Mouse (Mus musculus) heart, postnatal 0 days (tissue): ENCODE results near the gene Syndig1l. TPM values are rescaled to one million over a fixed set of nuclear protein-coding genes. Genes with fewer than 3 reads are reported as not detected.
A peak's percentile ranks its signal among the peaks of the same experiment; 100 is the strongest.

Experiments used
- ATAC-seq: fragments of 200-750 bp; cut with Nextera tagmentation; 2 replicates; pipeline ENCODE4 v1.8.0; 2017; ENCODE audit warnings: low read depth, moderate number of reproducible peaks, moderate library complexity; ENCODE audit not compliant: insufficient read depth
- DNase-seq: peaks from one replicate; pipeline ENCODE4 v3.0.0-alpha.2; 2016; ENCODE audit warnings: low spot score
- H3K27ac ChIP-seq: fragments of 300-500 bp; sonication (generic); 2 replicates; pipeline ENCODE4 v1.5.1; 2014; ENCODE audit warnings: low read depth, mild to moderate bottlenecking
- H3K27me3 ChIP-seq: fragments of 300-500 bp; sonication (generic); 2 replicates; pipeline ENCODE4 v1.6.1; 2014; ENCODE audit warnings: low read length, mixed read lengths; ENCODE audit not compliant: control insufficient read depth, insufficient read depth
- H3K36me3 ChIP-seq: fragments of 300-500 bp; sonication (generic); replicated peaks from 2 replicates; pipeline ENCODE4 v1.6.1; 2014; ENCODE audit warnings: low read length, mixed read lengths; ENCODE audit not compliant: control insufficient read depth, insufficient read depth
- H3K4me1 ChIP-seq: fragments of 300-500 bp; sonication (generic); 2 replicates; pipeline ENCODE4 v1.6.1; 2014; ENCODE audit warnings: antibody characterized with exemption; ENCODE audit not compliant: control insufficient read depth, insufficient read depth
- H3K4me2 ChIP-seq: fragments of 300-500 bp; sonication (generic); 2 replicates; pipeline ENCODE4 v1.6.1; 2014; ENCODE audit warnings: low read depth, mild to moderate bottlenecking, low read length, moderate library complexity
- H3K4me3 ChIP-seq: fragments of 300-500 bp; sonication (generic); 2 replicates; pipeline ENCODE4 v1.5.1; 2014; ENCODE audit warnings: low read depth, low read length
- H3K9ac ChIP-seq: fragments of 300-500 bp; sonication (generic); replicated peaks from 2 replicates; pipeline ENCODE4 v1.6.1; 2014; ENCODE audit warnings: low read depth, low read length, mixed read lengths
- H3K9me3 ChIP-seq: fragments of 300-500 bp; sonication (generic); replicated peaks from 2 replicates; pipeline ENCODE4 v1.6.1; 2016; ENCODE audit warnings: low read length; ENCODE audit not compliant: control insufficient read depth
- CTCF ChIP-seq: IDR thresholded peaks from 2 replicates; pipeline ENCODE4 v1.5.1; 2016; ENCODE audit warnings: antibody characterized with exemption, control low read depth, low read depth
- EP300 ChIP-seq: IDR thresholded peaks from 2 replicates; pipeline ENCODE4 v1.6.1; 2016; ENCODE audit warnings: antibody characterized with exemption, low read depth
- WGBS: fragments of 180-500 bp; shearing (Covaris S2); extraction: QIAGEN DNeasy Blood & Tissue Kit; methylation state at CpG from one replicate; pipeline ENCODE4 v1.1.7; 2014; 5-methylcytosine and 5-hydroxymethylcytosine counted together
- polyA plus RNA-seq: library from polyadenylated mRNA; unstranded; fragments of >200 nt; fragmentation: Nextera tagmentation; extraction: Ambion mirVana; gene quantifications from 2 replicates; pipeline ENCODE4 v1.2.1, GENCODE M21; 2015
- total RNA-seq: library from RNA; depleted of rRNA; stranded (reverse); fragments of >200 nt; gene quantifications from 2 replicates; pipeline ENCODE4 v1.2.3, GENCODE M21; 2014; ENCODE audit warnings: low replicate concordance

Syndig1l gene
- total and polyA plus RNA-seq, 2 experiments from 2014 or later, result not detected

- ATAC-seq, result no peak
- H3K4me2 ChIP-seq, result no peak overlapping the region
- H3K4me3 ChIP-seq, result no peak overlapping the region
Observed at GRCm38 (mm10) chr12:84671646-84672045, 27.0 kb downstream of the Syndig1l start.

GRCm38 (mm10) chr12:84670555-84670954, 28.1 kb downstream of the Syndig1l start:
- H3K27ac ChIP-seq, result no peak overlapping the region
- H3K9ac ChIP-seq, result no peak overlapping the region
- no peaks in the 10 kb centered on the region for H3K4me1 ChIP-seq
- DNase-seq (no peak), ATAC-seq (no peak)
- WGBS, result 86% methylated on average over 3 of the region's 3 CpGs
- H3K4me3 ChIP-seq, result no peak overlapping the region
- no peaks in the 10 kb centered on the region; the same call in 1 of the 2 replicates for H3K27me3 ChIP-seq
- TF ChIP-seq EP300, result no peak
- TF ChIP-seq CTCF, result no peak
- H3K9me3 ChIP-seq, result 0 out of 2 replicates have a peak, but pooled peaks cover 3% of the 10 kb centered on the region
- H3K36me3 ChIP-seq, result no peaks in the 10 kb centered on the region
- H3K4me2 ChIP-seq, result no peak overlapping the region

More at GRCm38 (mm10) chr12:84671646-84672045, 27.0 kb downstream of the Syndig1l start:
- WGBS, result 10% methylated on average over 10 of the region's 10 CpGs
- Histone ChIP-seq H3K9ac (no peak overlapping the region), H3K4me1 (no peaks in the 10 kb centered on the region), H3K9me3 (0 out of 2 replicates have a peak, but pooled peaks cover 3% of the 10 kb centered on the region), H3K27ac (no peak overlapping the region), H3K36me3 (no peaks in the 10 kb centered on the region), H3K27me3 (no peaks in the 10 kb centered on the region; the same call in 1 of the 2 replicates)
- no peak for DNase-seq
- TF ChIP-seq EP300 (no peak), CTCF (no peak)

- DNase-seq, result peak; percentile 9
- H3K4me3 ChIP-seq, result no peak overlapping the region
- H3K9me3 ChIP-seq, result no peaks in the 10 kb centered on the region
- H3K4me2 ChIP-seq, result no peak overlapping the region
- 8% methylated on average over 3 of the region's 3 CpGs for WGBS
- no peak overlapping the region for H3K27ac ChIP-seq
- no peak for ATAC-seq
- no peak overlapping the region for H3K9ac ChIP-seq
- no peaks in the 10 kb centered on the region for H3K4me1 ChIP-seq
- no peak for TF ChIP-seq EP300
- TF ChIP-seq CTCF, result peak; percentile 96
- H3K27me3 ChIP-seq, result peaks cover 17% of the 10 kb centered on the region; the same call in 1 of the 2 replicates
- H3K36me3 ChIP-seq, result no peaks in the 10 kb centered on the region
Observed at GRCm38 (mm10) chr12:84653912-84654311, 44.7 kb downstream of the Syndig1l start.

GRCm38 (mm10) chr12:84650234-84650633, 48.4 kb downstream of the Syndig1l start:
- TF ChIP-seq EP300, result no peak
- peaks cover 17% of the 10 kb centered on the region; the same call in 1 of the 2 replicates for H3K27me3 ChIP-seq
- no peak for DNase-seq

GRCm38 (mm10) chr12:84640654-84641053, 58.0 kb downstream of the Syndig1l start, which contains the start of gene Vrtn:
TSS of gene Vrtn (plus strand) at chr12:84641019.
- Histone ChIP-seq H3K9ac (no peak within 1 kb of the TSS), H3K4me1 (no peaks in the 10 kb centered on the region), H3K27me3 (peaks cover 42% of the 10 kb centered on the region), H3K27ac (no peak within 1 kb of the TSS), H3K36me3 (no peaks in the 10 kb centered on the region), H3K4me2 (no peak within 1 kb of the TSS), H3K9me3 (no peaks in the 10 kb centered on the region), H3K4me3 (no peak within 1 kb of the TSS)
- ATAC-seq (no peak), DNase-seq (no peak)
- 7% methylated on average over 9 of the region's 9 CpGs for WGBS
- TF ChIP-seq CTCF (no peak), EP300 (no peak)

More at GRCm38 (mm10) chr12:84650234-84650633, 48.4 kb downstream of the Syndig1l start:
- Histone ChIP-seq H3K4me2 (no peak overlapping the region), H3K27ac (no peak overlapping the region), H3K36me3 (no peaks in the 10 kb centered on the region), H3K4me1 (no peaks in the 10 kb centered on the region), H3K4me3 (no peak overlapping the region), H3K9ac (no peak overlapping the region), H3K9me3 (no peaks in the 10 kb centered on the region)
- WGBS, result 73% methylated on average over 13 of the region's 13 CpGs
- ATAC-seq, result no peak

- Histone ChIP-seq H3K9ac (no peak overlapping the region), H3K9me3 (no peaks in the 10 kb centered on the region), H3K4me1 (no peaks in the 10 kb centered on the region), H3K27me3 (peaks cover 42% of the 10 kb centered on the region), H3K27ac (no peak overlapping the region), H3K4me2 (no peak overlapping the region), H3K4me3 (no peak overlapping the region), H3K36me3 (no peaks in the 10 kb centered on the region)
- TF ChIP-seq EP300 (no peak), CTCF (no peak)
- DNase-seq (no peak), ATAC-seq (no peak)
- WGBS, result 10% methylated on average over 6 of the region's 6 CpGs
Observed at GRCm38 (mm10) chr12:84640253-84640652, 58.4 kb downstream of the Syndig1l start.
